Mouse (Mus musculus) mesoderm, embryonic 11.5 days (tissue): ENCODE measurements around the gene Snx22.

Experiments
- DNase-seq: peaks from one replicate; pipeline ENCODE4 v3.0.0-alpha.2; 2012; ENCODE audit warnings: low read depth, low spot score

Snx22 gene

GRCm38 (mm10) chr9:66069583-66069982 lies at the start of gene Snx22:
Gene Snx22, minus strand, starts transcription at chr9:66069719.
- peak; percentile 84 for DNase-seq

- no peak for DNase-seq
These were observed 47.4 kb upstream of the Snx22 start for GRCm38 (mm10) chr9:66116890-66117289.

- no peak for DNase-seq
These were observed 44.8 kb upstream of the Snx22 start for GRCm38 (mm10) chr9:66114341-66114740.

GRCm38 (mm10) chr9:66110611-66111379 lies 41.3 kb upstream of the Snx22 start:
- no peak for DNase-seq

- DNase-seq: no peak
These were observed 40.6 kb upstream of the Snx22 start for GRCm38 (mm10) chr9:66110126-66110525.

GRCm38 (mm10) chr9:66109574-66109973 lies 40.1 kb upstream of the Snx22 start:
- DNase-seq: no peak

- DNase-seq: no peak
These were observed 35.6 kb upstream of the Snx22 start for GRCm38 (mm10) chr9:66105168-66105567.

GRCm38 (mm10) chr9:66104601-66105000 lies 35.1 kb upstream of the Snx22 start:
- DNase-seq: no peak

- DNase-seq: no peak
These were observed 33.1 kb upstream of the Snx22 start for GRCm38 (mm10) chr9:66102668-66103067.

- no peak for DNase-seq
These were observed 32.1 kb upstream of the Snx22 start for GRCm38 (mm10) chr9:66101577-66101976.

GRCm38 (mm10) chr9:66092664-66093063 lies 23.1 kb upstream of the Snx22 start:
- DNase-seq: no peak

- DNase-seq: no peak
These were observed 22.1 kb upstream of the Snx22 start for GRCm38 (mm10) chr9:66091327-66092231.

GRCm38 (mm10) chr9:66090593-66091244 lies 21.2 kb upstream of the Snx22 start:
- DNase-seq: no peak

GRCm38 (mm10) chr9:66088411-66088810 lies 18.9 kb upstream of the Snx22 start:
- peak; percentile 61 for DNase-seq

- no peak for DNase-seq
These were observed 17.5 kb upstream of the Snx22 start for GRCm38 (mm10) chr9:66087062-66087461.

- DNase-seq: no peak
These were observed 14.7 kb upstream of the Snx22 start for GRCm38 (mm10) chr9:66084171-66084570.

GRCm38 (mm10) chr9:66081999-66082398 lies 12.5 kb upstream of the Snx22 start:
- DNase-seq: no peak

- DNase-seq: no peak
These were observed 11.4 kb upstream of the Snx22 start for GRCm38 (mm10) chr9:66080804-66081459.

GRCm38 (mm10) chr9:66078493-66078892 lies 9.0 kb upstream of the Snx22 start:
- peak; percentile 66 for DNase-seq

GRCm38 (mm10) chr9:66078072-66078471 lies 8.6 kb upstream of the Snx22 start:
- no peak for DNase-seq

- no peak for DNase-seq
These were observed 3.2 kb upstream of the Snx22 start for GRCm38 (mm10) chr9:66072754-66073153.

GRCm38 (mm10) chr9:66070151-66070550 lies 632 bp upstream of the Snx22 start:
- DNase-seq: no peak
